Mouse (Mus musculus) left cerebral cortex, adult 11 months (tissue): ENCODE measurements around the gene Tnni1.

Experiments
- DNase-seq: peaks from one replicate; pipeline ENCODE4 v3.0.0; 2022; ENCODE audit warnings: low spot score

Gene Tnni1

GRCm38 (mm10) chr1:135844481-135844880, 65.2 kb downstream of the Tnni1 start:
- no peak for DNase-seq

DNA sequence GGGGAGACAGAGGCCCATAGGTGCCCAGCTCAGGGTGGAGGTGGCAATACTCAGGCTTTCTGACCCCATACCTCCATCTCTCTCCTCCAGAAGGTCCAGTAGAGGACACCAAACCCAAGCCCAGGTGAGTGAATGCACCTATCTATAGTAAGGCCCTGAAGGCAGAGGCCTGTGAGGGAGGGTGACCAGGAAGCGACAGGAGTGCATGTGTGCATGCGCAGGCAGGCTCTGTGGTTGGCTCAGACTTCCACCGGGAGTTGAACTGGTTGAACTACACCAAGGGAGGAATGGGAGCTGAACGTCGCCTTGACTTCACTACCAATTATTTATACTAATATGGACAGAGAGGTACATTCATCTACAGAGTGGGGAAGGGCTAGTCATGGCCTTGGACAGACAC, 67.4 kb downstream of the Tnni1 start:
- no peak for DNase-seq

GRCm38 (mm10) chr1:135847139-135847562, 67.9 kb downstream of the Tnni1 start:
- DNase-seq, result no peak

DNA sequence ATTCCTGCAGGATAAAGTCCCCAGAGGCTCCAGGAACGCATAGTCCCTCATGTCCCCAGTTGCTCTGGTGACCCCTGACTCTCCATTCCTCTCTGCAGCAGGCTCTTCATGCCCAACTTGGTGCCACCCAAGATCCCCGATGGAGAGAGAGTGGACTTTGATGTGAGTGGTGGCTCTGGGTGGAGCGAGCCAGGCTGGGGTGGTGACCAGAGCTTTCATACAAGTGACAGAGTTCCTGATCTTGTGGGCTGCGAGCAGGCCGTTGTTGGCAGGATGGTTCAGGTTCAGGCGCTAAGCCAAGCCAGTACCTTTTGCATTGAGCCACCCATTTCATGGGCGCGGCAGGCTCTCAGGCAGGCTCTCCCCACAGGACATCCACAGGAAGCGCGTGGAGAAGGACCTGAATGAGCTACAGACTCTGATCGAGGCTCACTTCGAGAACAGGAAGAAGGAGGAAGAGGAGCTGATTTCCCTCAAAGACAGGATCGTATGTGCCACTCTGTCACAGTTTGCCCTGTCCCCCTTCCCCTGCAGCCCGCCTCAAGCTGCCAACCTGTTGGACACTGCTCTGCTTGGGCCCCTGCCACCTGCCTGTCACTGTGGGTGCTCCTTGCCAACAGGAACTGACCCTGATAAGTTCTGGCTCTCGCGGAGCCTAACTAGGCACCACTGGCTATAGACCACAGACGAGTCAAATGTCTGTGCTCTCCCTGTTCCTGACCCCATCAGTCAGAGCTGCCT, 68.5 kb downstream of the Tnni1 start:
- DNase-seq, result no peak

- DNase-seq, result no peak
Observed at GRCm38 (mm10) chr1:135850722-135851512, 71.7 kb downstream of the Tnni1 start.

DNA sequence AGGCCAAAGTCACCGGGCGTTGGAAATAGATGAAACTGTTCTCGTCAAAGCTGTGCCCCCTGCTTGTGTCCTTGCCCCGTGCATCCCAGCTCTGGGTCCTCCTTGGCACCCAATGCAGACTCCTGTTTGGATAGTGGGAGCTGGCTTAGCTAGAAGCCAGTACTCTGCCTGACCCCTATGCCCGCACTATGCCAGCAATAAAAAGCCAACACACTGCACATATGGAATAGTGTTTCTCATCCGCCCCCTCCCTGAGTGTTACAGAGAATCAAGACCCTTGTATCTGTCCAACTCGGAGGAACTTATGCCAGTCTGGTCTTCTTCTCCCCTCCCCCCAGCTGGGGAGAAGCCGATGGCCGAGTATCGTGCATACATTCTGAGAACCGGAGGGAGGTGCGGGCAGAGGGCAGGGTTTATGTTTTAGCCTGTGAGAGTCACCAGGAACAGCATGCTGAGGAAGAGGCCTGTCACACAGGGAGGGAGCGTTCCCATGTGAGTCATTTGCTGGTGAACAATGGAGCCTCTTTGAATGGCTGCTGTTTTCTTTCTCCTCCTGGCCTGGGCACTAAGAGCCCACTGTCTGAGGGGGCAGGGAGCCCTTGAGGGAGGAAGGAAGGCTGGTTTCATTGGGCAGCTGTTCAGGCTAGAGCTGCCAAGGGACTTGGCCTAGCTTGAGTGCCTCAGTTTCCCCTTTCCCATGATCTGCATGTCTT, 73.0 kb downstream of the Tnni1 start:
- DNase-seq, result no peak

- DNase-seq, result no peak
Observed at GRCm38 (mm10) chr1:135853200-135853599, 74.0 kb downstream of the Tnni1 start.

DNA sequence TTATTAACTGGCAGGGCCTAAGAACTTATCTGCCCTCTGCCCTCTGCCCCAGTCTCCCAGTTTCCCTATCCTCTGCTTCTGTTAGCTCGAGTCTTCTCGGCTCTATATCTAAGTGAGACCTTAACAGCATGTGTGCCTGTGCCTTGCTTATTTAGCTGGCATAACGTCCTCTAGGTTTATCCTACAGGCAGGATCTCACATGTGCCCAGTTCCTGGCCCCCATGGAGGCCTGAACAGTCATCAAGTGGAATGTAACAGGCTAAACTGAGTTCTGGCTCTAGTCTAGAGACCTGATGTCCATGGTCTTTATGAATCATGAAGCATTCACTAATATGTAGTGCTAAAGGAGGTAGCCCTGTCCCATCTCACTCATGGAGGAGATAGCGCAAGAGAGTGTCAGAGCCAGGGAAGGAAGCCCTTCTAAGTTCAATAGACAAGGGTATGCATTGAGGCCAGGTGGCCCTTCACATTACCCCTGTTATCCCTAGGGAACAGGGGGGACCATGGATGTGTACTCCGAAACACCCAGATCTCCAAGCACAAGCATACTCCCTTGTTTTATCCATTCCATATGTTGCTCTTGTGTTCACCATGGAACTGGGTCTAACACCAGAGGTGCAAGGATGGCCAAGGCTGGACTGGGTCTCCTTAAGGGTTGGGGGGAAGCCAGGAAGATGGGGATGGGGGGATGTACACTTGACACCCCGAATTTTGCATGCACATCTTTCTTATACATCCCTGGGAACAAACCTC, 75.5 kb downstream of the Tnni1 start:
- no peak for DNase-seq

- DNase-seq, result no peak
Observed at GRCm38 (mm10) chr1:135855344-135855687, 76.1 kb downstream of the Tnni1 start.

- no peak for DNase-seq
Observed at GRCm38 (mm10) chr1:135856070-135856469, 76.8 kb downstream of the Tnni1 start.

GRCm38 (mm10) chr1:135857137-135857775, 78.0 kb downstream of the Tnni1 start:
- no peak for DNase-seq

- DNase-seq, result no peak
Observed at GRCm38 (mm10) chr1:135858533-135858932, 79.3 kb downstream of the Tnni1 start.
